Mouse (Mus musculus): ENCODE measurements at regions not wholly inside any gene's neighbourhood (a gene's known extent, or its start where the extent isn't known, plus 50 kb on each side); places are given as distances from the start of the nearest gene placed in this dataset.
A peak's percentile ranks its signal among the peaks of the same experiment; 100 is the strongest.

DNA sequence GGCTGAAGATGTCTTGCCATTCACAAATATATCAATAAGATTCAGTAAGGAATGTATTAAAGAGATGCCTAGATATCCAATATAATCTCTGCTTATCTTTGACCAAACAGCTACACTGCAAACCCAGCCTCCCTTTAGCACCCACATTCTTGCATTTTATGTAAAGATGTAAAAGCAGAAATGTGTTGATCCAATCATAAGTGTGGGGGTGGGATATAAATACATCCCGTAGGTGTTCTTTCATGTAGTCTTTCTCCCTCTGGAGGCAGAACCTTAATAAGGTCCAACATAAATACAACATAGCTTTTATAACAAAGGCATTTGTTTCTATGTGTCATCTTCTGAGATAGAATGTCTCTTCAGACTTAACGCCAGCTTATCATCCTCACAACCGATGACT lies 637.1 kb upstream of the Flrt2 start:
- DNase-seq = no peak
- intact Hi-C loops (cut with DNase I) = no loop called here

DNA sequence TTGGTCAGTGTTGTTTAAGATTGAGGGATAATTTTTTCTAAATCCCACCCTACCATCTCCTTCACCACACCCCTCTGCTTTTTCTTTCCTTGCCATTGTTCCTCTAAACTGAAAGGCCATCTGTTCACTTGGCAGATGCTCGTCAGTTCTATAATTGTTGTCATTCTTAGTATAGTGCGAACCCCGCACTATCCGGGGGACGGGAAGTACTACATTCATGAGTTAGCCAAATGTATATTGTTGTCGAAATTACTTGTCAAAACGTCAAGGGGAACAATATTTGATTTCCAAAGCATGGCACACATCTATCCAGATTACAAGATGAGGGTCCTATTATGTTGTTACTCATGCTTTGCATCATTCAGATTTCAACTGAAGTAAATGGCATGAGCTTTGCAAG lies 635.1 kb upstream of the Flrt2 start:
- peak; percentile 12 for DNase-seq
- intact Hi-C loops (cut with DNase I) = no loop called here

DNA sequence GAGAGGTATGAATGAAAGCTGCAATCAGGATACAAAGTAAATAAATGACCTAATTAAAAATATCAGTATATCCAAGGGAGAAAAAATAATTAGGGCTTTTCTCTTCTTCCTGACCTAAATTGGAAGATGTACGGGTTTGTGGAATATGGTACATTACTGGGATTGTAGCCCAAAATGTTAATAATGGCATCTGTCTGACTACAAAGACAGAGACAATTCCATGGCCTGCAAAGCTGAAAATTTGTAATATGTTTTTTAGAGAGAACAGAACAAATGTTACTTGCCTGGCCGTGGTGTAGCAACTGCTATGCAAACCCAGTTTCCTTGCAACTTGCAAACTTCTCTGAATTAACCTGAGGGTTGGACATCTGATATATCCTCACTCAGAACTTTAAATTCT lies 632.6 kb upstream of the Flrt2 start:
- DNase-seq = no peak
- intact Hi-C loops (cut with DNase I) = no loop called here

DNA sequence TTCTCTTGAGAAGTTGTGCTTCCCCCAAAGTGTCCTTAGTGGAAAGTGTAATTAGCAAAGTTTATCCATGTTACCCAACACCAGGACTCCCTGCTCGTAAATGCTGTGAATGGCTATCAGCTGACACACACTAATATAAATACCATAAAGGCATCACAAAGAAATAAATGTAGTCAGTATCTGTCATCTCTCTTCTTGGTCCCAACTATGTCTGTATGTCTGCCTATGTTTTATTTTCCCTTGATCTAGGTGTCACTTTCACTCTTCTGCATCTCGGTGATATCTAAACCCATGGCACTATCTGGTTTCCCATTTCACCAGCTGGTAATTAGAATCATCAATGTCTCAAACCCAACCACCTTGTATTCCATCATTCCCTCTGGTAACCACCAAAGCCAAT lies 619.7 kb upstream of the Flrt2 start:
- intact Hi-C loops (cut with DNase I) = no loop called here
- no peak for DNase-seq

DNA sequence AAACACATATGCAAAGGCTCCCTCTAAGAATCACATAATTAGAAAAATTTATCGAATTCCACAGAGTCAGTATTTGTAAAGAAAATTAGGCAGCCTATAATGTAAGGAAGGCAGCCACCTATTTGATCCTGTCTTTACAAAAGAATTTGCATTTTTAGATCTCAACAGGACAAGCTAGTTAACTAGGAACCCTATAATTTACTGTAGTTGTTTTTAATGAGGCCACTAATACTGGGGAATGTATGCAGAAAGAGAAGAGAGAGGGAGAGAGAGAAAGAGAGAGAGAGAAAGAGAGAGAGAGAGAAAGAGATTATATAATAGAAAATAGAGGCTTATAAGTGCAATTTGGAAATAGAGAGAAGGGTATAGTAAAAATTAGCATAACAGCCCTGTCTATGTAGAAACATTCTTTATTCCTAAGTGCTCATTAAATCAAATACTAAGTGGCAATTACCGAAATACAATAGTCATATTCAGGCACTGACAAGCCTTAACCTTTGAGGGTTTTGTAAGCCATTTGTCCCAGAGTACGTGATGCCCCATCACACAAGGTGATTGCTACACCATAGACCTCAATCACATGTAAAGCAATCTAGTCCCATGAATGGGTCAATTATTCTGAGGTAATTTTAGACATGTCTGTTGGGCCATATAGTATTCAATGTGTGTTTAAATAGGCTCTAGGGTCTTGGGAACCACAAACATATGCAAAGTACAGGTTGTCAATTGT lies 572.6 kb upstream of the Flrt2 start:
- intact Hi-C loops (cut with DNase I) = no loop called here
- DNase-seq = no peak

DNA sequence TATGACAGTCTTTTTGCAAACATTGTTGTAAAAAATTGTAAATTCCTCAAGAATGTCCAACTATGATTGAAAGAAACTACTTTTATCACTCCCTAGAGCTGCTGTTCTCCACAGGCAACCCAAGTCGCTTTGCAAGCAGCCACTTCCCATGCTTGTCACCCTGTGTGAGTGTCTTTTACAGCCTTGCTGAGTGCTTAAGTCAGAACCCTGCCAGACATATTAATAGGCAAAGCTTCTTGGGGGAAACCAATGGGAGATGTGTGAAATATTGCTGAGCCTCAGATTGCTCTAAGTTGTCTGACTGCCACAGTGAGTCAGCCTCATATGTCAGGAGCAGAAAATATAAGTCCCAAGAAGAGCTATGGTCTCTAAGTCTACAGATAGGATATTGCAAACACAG lies 559.2 kb upstream of the Flrt2 start:
- intact Hi-C loops (cut with DNase I) = no loop called here
- no peak for DNase-seq

DNA sequence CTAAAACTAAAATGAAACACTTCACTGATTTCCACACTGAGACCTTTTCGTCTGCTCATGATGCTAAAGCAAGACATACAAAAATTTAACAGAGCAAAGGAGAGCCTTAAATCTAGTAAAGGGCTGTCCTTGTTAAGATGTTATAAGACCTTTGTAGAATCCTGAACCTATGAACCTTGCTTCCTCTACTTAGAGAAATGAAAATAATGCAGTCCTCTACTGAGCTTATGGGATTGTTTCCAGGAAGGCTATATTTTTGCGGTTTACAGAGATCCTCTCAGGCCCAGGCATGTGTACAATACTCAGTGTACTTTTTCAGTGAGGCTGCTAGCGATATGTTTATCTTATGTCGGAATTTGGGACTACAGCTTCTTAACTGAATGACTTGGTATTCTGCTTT lies 558.5 kb upstream of the Flrt2 start:
- intact Hi-C loops (cut with DNase I) = no loop called here
- DNase-seq = no peak

DNA sequence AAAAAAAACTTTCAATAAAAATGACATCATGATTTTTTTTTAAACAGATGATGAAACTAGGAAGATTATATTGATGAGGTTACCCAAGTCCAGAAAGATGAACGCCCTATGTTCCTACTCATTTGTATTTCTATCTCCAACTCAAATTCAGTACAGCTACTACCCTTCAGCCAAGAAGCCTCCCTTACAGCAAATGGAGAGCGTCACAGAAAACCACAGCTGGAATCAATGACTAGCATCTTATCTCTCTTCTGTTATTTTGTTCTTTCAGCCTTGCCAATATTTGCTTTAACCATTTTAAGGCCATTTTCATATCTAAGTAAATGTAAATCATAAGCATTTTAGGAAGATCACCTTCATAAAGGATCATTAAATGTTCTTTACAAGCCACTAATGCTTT lies 553.9 kb upstream of the Flrt2 start:
- no peak for DNase-seq
- intact Hi-C loops (cut with DNase I) = no loop called here

DNA sequence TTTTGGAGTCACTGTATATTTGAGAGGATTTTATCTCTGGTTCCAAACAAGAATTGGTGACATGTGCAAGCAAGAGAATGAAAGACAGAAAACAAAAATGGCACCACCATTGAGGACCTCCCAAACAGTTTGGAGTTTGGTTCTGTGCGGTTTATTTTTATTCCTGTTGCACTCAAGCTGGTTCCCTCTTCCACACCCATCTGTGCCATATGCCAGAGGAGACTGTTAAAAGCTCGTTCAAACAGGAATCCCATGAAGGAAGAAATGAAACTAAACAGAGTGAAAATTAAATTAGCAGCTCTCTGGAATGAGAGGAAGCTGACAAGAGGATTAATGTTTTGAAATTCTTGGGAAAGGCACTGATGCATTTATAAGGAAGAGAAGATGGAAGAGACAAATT lies 521.0 kb upstream of the Flrt2 start:
- DNase-seq = no peak
- intact Hi-C loops (cut with DNase I) = no loop called here

DNA sequence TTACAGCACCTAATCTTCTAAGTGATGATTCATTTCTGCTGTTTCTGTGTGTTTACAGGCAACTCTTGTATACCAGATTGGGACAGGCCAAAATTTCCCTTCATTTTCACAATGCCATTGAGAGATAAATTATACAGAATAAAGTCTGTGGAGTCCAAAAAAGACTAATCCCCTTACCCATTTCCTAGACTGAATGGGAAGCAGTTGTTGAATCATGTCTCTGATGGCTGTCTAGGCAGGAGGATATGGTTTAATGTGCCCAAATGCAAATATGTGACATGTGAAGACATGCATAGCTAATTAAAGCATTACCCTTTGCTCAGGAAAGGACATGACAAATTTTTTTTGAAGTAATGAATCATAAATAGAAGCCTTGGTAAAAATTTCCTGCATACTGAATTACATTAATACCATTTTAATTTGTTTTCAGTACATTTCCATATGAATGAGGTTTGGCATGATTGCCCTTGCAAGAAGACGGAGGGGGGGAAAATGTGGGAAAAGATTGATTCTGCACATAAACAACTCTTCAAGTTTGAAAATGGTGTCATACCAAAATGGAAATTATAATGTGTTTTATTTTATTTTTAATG lies 518.1 kb upstream of the Flrt2 start:
- intact Hi-C loops (cut with DNase I) = no loop called here
- DNase-seq = no peak

DNA sequence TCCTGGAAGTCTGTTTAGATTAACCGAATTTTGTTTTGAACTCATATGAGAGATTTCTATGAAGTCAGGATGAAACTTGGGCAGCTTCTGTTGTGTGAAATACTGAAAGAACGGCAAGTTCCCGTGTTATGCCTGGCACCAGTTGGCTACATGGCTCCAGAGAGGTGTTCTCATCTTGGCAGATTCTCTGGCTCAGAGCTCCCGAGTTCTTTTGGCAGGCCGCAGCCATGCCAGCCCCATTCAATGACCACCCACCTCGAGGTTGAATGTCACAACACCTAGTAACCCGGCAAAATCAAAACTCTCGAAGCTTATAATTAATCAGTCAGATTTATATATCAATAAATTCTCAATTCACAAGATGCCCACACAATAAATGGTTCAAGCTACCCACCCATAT lies 489.5 kb upstream of the Flrt2 start:
- intact Hi-C loops (cut with DNase I) = no loop called here
- peak; percentile 20 for DNase-seq

DNA sequence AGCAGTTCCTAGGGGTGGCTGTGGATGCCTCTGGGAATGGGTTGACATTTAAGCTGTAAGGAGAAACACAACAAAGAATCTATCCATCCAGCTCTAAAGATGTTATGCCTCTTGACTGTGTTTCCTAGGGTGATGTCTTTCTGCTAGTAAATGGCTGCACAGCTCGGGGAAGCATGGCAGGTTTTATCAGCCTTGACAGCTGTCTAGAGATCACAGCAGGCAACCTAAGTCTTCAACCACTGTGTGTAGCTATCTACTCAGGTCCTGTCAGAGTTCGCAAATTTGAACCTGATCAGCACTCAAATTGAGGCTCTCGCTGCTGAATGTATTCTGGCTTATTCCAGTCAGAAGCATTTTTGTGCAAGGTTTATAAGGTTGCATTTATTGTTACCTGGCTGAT lies 486.9 kb upstream of the Flrt2 start:
- DNase-seq = no peak
- intact Hi-C loops (cut with DNase I) = no loop called here

DNA sequence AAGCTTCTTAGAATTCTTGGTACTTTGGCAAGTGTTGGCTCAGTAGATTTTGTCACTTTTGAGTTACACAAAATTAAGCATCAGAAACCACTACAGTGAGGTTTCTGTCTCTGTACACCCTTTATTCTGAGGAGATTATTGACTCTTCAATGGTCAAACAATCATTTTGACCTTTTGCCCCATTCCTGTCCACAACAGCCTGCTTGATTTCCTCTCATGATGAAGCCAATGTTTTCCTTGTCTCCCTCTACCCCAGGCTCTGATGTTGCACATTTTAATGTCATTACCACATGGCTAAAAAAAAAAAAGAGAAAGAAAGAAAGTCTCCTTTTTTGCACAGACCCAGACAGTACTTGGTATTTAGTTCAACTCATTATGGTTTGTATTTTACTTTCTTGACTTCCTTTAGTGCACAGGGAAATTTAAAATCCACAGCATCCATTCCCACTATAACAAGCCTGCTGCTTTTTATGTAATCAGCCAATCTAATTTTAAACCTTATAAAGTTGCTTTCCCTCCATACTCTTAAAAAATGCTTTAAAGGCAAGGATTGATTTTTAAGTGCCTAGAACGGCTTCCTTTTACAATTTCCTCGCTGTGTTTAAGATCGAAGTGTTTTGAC lies 452.8 kb upstream of the Flrt2 start:
- intact Hi-C loops (cut with DNase I) = no loop called here
- no peak for DNase-seq

DNA sequence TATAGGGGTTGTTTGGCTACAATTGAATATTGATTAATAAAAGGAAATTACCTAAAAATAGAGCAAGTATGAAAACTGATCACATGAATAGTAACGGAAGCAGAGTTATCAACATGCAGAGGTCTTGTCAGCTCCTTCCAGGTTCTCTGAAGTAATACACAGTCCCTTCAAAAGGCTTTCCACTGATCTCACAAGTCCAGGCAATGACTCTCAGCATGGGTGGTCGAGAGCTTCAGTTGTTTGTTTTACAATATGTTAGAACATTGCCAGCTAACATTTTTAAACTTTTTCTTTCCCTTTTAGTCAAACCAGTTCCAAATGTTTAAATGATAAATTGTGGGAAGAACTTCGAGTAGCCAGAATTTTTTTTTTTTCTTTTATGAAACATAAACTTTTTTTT lies 424.8 kb upstream of the Flrt2 start:
- intact Hi-C loops (cut with DNase I) = no loop called here

DNA sequence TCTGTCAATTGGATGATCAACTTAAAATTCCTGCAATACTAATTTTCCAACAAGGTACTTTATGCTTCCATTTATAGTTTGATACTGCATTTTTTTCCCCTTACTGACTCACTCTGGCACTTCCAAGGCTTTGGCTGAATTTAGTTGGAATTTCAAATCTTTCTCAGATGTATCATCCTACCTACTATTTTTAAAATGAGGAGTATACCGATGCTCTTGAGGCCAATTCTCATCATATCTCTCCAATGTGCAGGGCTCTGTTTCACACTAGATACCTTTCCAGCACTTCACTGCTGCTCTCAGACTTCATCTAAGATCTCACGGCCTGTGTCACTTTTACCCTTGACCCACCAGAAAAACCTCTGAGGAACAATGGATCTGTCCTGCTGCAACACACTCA lies 386.6 kb upstream of the Flrt2 start:
- no peak for DNase-seq
- intact Hi-C loops (cut with DNase I) = no loop called here

More for the DNA sequence above, 424.8 kb upstream of the Flrt2 start:
- DNase-seq = no peak

DNA sequence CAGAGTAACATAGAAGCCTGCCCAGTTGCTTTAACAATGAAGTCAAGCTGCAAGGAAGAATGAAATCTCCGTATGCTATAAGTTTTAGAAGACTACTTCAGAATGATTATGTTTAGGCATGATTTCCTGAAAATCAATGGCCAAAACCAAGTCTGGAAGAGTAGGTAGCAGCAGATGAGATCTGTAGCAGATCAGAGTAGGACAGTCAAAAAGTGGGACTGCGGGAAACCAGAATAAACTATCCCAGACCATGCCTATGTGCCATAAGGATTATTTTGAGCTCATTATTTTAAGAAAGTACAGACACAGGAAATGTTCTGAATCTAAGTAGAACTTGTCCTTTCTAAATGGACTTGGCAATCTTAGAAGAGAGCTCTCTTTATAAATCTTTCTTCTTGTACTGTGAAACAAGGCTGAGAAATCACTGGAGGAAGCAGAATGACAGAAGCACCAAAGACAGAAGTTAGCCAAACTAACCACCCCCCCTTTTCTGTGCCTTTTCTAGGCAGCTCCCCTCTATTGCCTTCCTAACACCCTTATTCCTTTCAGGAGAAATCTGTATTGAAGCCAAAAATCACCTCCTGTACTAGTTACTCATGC lies 376.8 kb upstream of the Flrt2 start:
- intact Hi-C loops (cut with DNase I) = no loop called here
- DNase-seq = no peak

DNA sequence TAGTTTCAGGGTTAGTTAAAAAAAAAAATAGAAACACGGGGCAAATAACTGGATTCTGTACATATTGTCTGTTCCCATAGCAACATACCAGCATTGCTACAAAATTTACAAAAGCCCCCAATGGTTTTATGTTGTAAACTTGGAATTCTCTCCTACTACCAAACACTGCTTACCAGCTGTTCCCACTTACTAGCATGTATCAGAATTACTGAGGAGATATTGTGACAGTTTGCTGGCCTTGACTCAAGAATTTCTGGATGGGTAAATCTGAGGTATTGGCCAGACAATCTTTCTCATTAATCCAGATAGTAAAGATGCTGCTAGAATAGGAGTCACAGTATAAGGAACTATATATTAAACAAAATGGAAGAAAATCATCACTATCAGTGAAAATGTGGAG lies 375.2 kb upstream of the Flrt2 start:
- DNase-seq = no peak
- intact Hi-C loops (cut with DNase I) = no loop called here

DNA sequence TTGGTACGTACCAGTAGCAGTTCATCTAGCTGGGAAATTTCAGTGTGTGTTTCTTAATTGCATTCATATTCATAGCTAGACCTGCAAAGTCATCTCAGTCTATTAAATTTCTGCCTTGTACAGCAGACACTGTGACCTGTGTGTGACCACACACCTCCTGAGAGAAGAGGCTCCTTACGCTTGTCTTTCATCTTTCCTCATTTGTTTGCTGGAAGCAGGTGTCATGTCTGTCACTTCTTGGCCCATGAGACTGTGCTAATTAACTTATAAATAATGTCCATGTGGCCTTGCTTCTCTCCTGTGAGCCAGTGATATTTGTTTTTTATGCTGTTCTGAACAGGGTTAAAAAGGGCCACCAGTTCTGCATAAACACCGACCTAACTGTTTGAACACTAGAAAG lies 370.3 kb upstream of the Flrt2 start:
- intact Hi-C loops (cut with DNase I) = no loop called here
- no peak for DNase-seq

DNA sequence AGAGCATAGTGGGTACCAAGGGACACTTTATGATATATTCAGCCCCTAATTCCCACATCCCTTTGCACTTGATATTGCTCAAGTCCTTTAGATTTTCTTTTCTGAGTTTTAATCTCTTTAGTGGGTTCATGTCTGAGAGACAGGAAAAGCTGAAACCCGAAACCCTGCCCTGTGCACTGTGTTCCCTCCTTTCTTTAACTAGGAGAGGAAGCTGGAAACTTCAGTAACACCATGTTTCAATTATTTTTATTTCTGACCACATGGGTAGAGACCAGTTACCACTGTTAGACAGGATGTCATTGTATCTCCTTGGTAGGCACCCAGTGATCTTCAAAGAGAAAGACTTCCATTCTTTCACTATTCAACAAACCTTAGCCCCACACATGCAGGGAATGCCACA lies 362.4 kb upstream of the Flrt2 start:
- no peak for DNase-seq

DNA sequence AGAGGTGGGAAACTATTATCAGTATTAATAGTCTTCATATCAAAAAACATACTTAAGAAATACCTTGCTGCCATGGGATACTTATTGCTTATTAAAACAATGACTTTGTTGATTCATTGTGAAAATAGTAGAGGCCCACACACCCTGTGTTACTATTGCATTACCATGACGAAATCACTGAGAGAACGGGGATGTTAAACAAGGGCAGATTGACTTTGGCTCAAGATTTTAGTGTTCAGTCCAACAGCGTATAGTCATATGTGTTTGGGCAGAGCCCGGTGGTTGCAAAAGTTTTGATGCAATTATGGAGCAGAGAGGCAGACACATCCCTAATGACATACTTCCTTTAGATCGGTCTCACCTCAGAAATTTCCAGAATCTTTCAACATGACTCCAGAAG lies 344.2 kb upstream of the Flrt2 start:
- no peak for DNase-seq
- intact Hi-C loops (cut with DNase I) = no loop called here

More for the DNA sequence above, 362.4 kb upstream of the Flrt2 start:
- intact Hi-C loops (cut with DNase I) = no loop called here

DNA sequence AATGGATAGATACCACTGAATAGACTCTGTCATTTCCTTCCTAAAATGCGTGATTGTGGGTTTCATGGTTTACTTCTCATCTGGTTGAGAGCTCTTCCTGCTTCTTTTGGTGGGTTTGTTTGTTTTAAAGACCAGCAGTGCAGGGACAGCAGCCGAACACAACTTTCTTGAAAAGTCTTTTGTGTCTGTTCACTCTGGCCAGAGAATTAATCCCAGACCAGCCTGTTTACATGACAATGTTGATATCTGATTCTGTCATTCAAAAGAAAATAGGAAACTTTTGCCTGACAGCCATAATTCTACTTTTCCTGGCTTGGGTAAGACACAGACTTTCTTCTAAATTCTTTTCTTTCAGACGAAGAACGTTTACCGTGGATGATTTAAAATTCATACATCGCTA lies 336.9 kb upstream of the Flrt2 start:
- intact Hi-C loops (cut with DNase I) = no loop called here
- no peak for DNase-seq

Measured in left cerebral cortex, postnatal 4 days (tissue).